Mouse (Mus musculus) myocyte (in vitro differentiated cells): ENCODE results near the gene Crlf1. TPM values are rescaled to one million over a fixed set of nuclear protein-coding genes. Genes with fewer than 3 reads are reported as not detected.
"Not testable (repeated sequence)": the region's sequence is repeated elsewhere in the genome, so short reads cannot be mapped to it uniquely, and the experiment has no call there.

Experiments used
- H3K27me3 ChIP-seq: one replicate; pipeline ENCODE4 v1.6.1; 2011; ENCODE audit not compliant: control insufficient read depth, insufficient read depth, insufficient read length
- H3K36me3 ChIP-seq: one replicate; pipeline ENCODE4 v1.6.1; 2011; ENCODE audit not compliant: control insufficient read depth, insufficient read depth
- H3K4me2 ChIP-seq: one replicate; pipeline ENCODE4 v1.6.1; 2011; ENCODE audit warnings: low read depth, control low read depth
- H3K4me3 ChIP-seq: one replicate; pipeline ENCODE4 v1.5.1; 2011; ENCODE audit warnings: mild to moderate bottlenecking, control low read depth, moderate library complexity
- H3K79me2 ChIP-seq: one replicate; pipeline ENCODE4 v1.6.1; 2011; ENCODE audit not compliant: control insufficient read depth, insufficient read depth
- H3ac ChIP-seq: one replicate; pipeline ENCODE4 v1.6.1; 2011; ENCODE audit not compliant: control insufficient read depth, insufficient read length
- CEBPB ChIP-seq: IDR thresholded peaks from 2 replicates; pipeline ENCODE4 v1.6.1; 2011; ENCODE audit warnings: mild to moderate bottlenecking, moderate library complexity; ENCODE audit not compliant: poor library complexity, insufficient read depth, severe bottlenecking
- E2F4 ChIP-seq: IDR thresholded peaks from one replicate; pipeline ENCODE4 v1.6.1; 2011; ENCODE audit warnings: mild to moderate bottlenecking, control low read depth, moderate library complexity; ENCODE audit not compliant: insufficient read depth
- MAX ChIP-seq: IDR thresholded peaks from one replicate; pipeline ENCODE4 v1.6.1; 2011; ENCODE audit warnings: low read depth, mild to moderate bottlenecking, control low read depth
- MYOD1 ChIP-seq, 3 experiments: IDR thresholded peaks; one replicate each; pipeline ENCODE4 v1.6.1; 2011; ENCODE audit warnings: control low read depth in 2 of 3, low read depth in 2 of 3, mild to moderate bottlenecking in 2 of 3, moderate library complexity in 1 of 3; ENCODE audit not compliant: insufficient read length in 2 of 3, control insufficient read depth in 1 of 3
- MYOG ChIP-seq, 3 experiments: IDR thresholded peaks; one replicate each; pipeline ENCODE4 v1.6.1; 2011; ENCODE audit warnings: control low read depth in 2 of 3, low read depth in 2 of 3, mild to moderate bottlenecking in 2 of 3; ENCODE audit not compliant: insufficient read length in 2 of 3, control insufficient read depth in 1 of 3, insufficient read depth in 1 of 3
- POLR2A ChIP-seq: IDR thresholded peaks from one replicate; pipeline ENCODE4 v1.6.1; 2011; ENCODE audit warnings: low read depth, mild to moderate bottlenecking, control low read depth, moderate library complexity; ENCODE audit not compliant: insufficient read length
- POLR2AphosphoS2 ChIP-seq: IDR thresholded peaks from one replicate; pipeline ENCODE4 v1.6.1; 2011; ENCODE audit warnings: low read depth, control low read depth; ENCODE audit not compliant: insufficient read length
- REST ChIP-seq: IDR thresholded peaks from one replicate; pipeline ENCODE4 v1.6.1; 2011; ENCODE audit warnings: mild to moderate bottlenecking, control low read depth, moderate library complexity; ENCODE audit not compliant: insufficient read depth, insufficient read length
- SRF ChIP-seq: IDR thresholded peaks from one replicate; pipeline ENCODE4 v1.6.1; 2011; ENCODE audit warnings: low read depth; ENCODE audit not compliant: control insufficient read depth, insufficient read length
- TCF12 ChIP-seq: IDR thresholded peaks from one replicate; pipeline ENCODE4 v1.6.1; 2011; ENCODE audit warnings: mild to moderate bottlenecking, control low read depth; ENCODE audit not compliant: poor library complexity, insufficient read depth, severe bottlenecking
- TCF3 ChIP-seq: IDR thresholded peaks from one replicate; pipeline ENCODE4 v1.6.1; 2011; ENCODE audit warnings: low read depth, control low read depth; ENCODE audit not compliant: insufficient read length
- USF1 ChIP-seq: IDR thresholded peaks from one replicate; pipeline ENCODE4 v1.6.1; 2011; ENCODE audit warnings: low read depth, mild to moderate bottlenecking, control low read depth, moderate library complexity
- polyA plus RNA-seq: library from polyadenylated mRNA; unstranded; fragments of >200 nt; fragmentation: generic; extraction: Trizol; gene quantifications from one replicate; pipeline ENCODE4 v1.2.1, GENCODE M21; 2012; ENCODE audit warnings: missing spikeins

Crlf1 gene
- polyA plus RNA-seq, 1 experiment = 99.1 TPM

- TF ChIP-seq CEBPB (no peak), TCF12 (no peak), MYOG (IDR thresholded peaks at IDR 0.05; ENCODE audit: control insufficient read depth in 1 of 3, insufficient read depth in 1 of 3, insufficient read length in 2 of 3, low read depth in 2 of 3) (peak in 1 of 3 experiments; percentile 21), E2F4 (peak; percentile 3), USF1 (no peak), POLR2AphosphoS2 (peak; percentile 85), MAX (no peak), POLR2A (peak; percentile 97), REST (no peak), SRF (peak; percentile 15), MYOD1 (IDR thresholded peaks at IDR 0.05; ENCODE audit: control insufficient read depth in 1 of 3, insufficient read length in 2 of 3, low read depth in 2 of 3) (peak in 2 of 3 experiments; percentile 13 to 26), TCF3 (no peak)
- Histone ChIP-seq H3K79me2 (peaks cover 42% of the 10 kb centered on the region), H3K4me3 (peak within 1 kb of the TSS; percentile 93)
Observed at GRCm38 (mm10) chr8:70510228-70510915, 17.4 kb downstream of the Crlf1 start, which contains the start of gene Uba52. TSS of gene Uba52 (minus strand) at chr8:70510801.

DNA sequence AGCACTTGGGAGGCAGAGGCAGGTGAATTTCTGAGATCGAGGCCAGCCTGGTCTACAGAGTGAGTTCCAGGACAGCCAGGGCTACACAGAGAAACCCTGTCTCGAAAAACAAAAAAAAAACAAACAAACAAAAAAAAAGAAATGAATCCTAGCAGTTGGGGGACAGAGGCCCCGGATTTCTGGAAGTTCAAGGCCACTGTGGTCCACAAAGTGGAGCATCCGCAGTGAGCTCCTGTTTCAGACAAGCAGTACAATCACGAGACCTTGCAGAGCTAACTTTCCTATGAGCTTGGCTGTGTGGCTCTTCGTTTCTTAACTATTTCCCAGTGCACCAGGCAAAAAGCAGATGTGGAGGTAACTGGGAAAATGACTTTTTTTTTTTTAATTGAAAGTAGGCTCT, 18.2 kb downstream of the Crlf1 start:
- Histone ChIP-seq H3K4me3 (peak overlapping the region; percentile 93), H3K4me2 (peak overlapping the region; percentile 61), H3K79me2 (peaks cover 36% of the 10 kb centered on the region), H3ac (peak overlapping the region; percentile 84), H3K36me3 (peaks cover 15% of the 10 kb centered on the region)
- H3K27me3 ChIP-seq = not testable (repeated sequence)

More at GRCm38 (mm10) chr8:70510228-70510915, 17.4 kb downstream of the Crlf1 start, which contains the start of gene Uba52:
- Histone ChIP-seq H3K36me3 (peaks cover 10% of the 10 kb centered on the region), H3K4me2 (peak within 1 kb of the TSS; percentile 97), H3ac (peak within 1 kb of the TSS; percentile 84), H3K27me3 (no peaks in the 10 kb centered on the region)

- H3K36me3 ChIP-seq = peaks cover 15% of the 10 kb centered on the region
- TF ChIP-seq REST = no peak
- no peak for TF ChIP-seq CEBPB
- TF ChIP-seq POLR2AphosphoS2 = peak; percentile 62
Observed at GRCm38 (mm10) chr8:70511770-70512169, 18.8 kb downstream of the Crlf1 start.

GRCm38 (mm10) chr8:70512253-70512903, 19.4 kb downstream of the Crlf1 start:
- Histone ChIP-seq H3K4me3 (no peak overlapping the region), H3K36me3 (peaks cover 15% of the 10 kb centered on the region), H3K79me2 (peaks cover 35% of the 10 kb centered on the region), H3ac (no peak overlapping the region), H3K4me2 (no peak overlapping the region), H3K27me3 (no peaks in the 10 kb centered on the region)
- TF ChIP-seq E2F4 = no peak
- TF ChIP-seq TCF3 = no peak

More at GRCm38 (mm10) chr8:70511770-70512169, 18.8 kb downstream of the Crlf1 start:
- no peak overlapping the region for H3K4me3 ChIP-seq
- H3K27me3 ChIP-seq = no peaks in the 10 kb centered on the region
- no peak overlapping the region for H3ac ChIP-seq
- H3K79me2 ChIP-seq = peaks cover 35% of the 10 kb centered on the region
- H3K4me2 ChIP-seq = peak overlapping the region; percentile 61

DNA sequence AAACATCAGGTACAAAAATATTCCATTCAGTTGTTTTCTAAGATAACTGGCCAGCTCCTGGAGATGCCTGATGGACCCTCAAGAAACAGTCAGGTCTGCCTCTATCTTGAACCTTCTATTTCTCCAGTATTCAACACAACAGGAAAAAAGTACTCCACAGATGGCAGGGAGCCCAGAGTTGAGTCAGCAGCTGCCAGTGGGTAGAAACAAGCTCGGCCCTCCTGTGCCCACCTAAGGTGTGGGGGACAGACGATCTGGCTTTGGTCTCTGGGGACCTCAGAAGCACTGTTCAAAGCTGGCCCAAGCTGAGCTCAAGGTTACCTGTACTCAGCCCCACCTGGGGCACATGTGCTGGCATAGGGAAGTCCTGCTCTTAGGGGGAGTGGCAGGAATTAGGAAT, 20.5 kb downstream of the Crlf1 start:
- Histone ChIP-seq H3K79me2 (peaks cover 34% of the 10 kb centered on the region), H3ac (no peak overlapping the region), H3K27me3 (no peaks in the 10 kb centered on the region), H3K36me3 (peaks cover 5% of the 10 kb centered on the region), H3K4me3 (no peak overlapping the region), H3K4me2 (peak overlapping the region; percentile 18)
- no peak for TF ChIP-seq POLR2A
- no peak for TF ChIP-seq TCF12
- no peak for TF ChIP-seq MAX
- no peak for TF ChIP-seq E2F4
- no peak for TF ChIP-seq CEBPB
- TF ChIP-seq USF1 = no peak
- TF ChIP-seq TCF3 = no peak
- TF ChIP-seq POLR2AphosphoS2 = no peak
- no peak for TF ChIP-seq MYOG (IDR thresholded peaks at IDR 0.05; ENCODE audit: control insufficient read depth in 1 of 3, insufficient read depth in 1 of 3, insufficient read length in 2 of 3, low read depth in 2 of 3)
- no peak for TF ChIP-seq SRF
- TF ChIP-seq MYOD1 (IDR thresholded peaks at IDR 0.05; ENCODE audit: control insufficient read depth in 1 of 3, insufficient read length in 2 of 3, low read depth in 2 of 3) = no peak
- no peak for TF ChIP-seq REST
